Mouse (Mus musculus): Measurements from ENCODE around the gene Fam118b.

DNA sequence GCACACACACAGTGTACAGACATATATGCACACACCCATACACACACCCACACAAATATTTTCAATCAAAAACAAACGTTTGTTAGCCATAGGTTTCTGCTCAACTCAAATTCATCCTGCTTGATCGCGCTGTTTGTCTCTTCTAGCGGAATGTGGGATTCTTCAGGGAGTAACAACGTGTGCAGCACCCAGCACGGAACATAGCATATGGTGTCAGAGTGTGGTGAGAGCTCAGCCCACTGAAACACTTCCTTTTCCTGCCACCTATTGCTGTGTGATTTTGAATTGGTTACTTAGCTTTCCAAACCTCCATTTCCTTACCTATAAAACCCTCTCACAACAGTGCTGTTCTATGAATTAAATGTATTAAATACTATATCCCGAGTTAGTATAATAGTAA, 97.5 kb downstream of the Fam118b start:
- TF ChIP-seq CTCF (conservative IDR thresholded peaks at IDR 0.05; ENCODE audit: insufficient read depth, insufficient read length, low read depth, low read length): no peak
- TF ChIP-seq POLR2A (IDR thresholded peaks at IDR 0.05; ENCODE audit: low read depth, low read length): no peak
